Mouse (Mus musculus) large intestine, adult 2 months (tissue): Measurements from ENCODE around the gene Gale. TPM values are rescaled to one million over a fixed set of nuclear protein-coding genes. Genes with fewer than 3 reads are reported as not detected.

Experiments used
- DNase-seq: peaks from one replicate; pipeline ENCODE4 v3.0.0-alpha.2; 2012; ENCODE audit warnings: low read depth, low spot score
- WGBS: fragments of 180-500 bp; shearing (Covaris S2); methylation state at CpG from one replicate; pipeline ENCODE4 v1.1.7; 2018; 5-methylcytosine and 5-hydroxymethylcytosine counted together
- polyA plus RNA-seq: library from polyadenylated mRNA; depleted of rRNA; stranded (reverse); fragments of >200 nt; gene quantifications from 2 replicates; pipeline ENCODE4 v1.2.3, GENCODE M21; 2012; rRNA removed

The Gale gene
- polyA plus RNA-seq, 1 experiment = 295 TPM

DNA sequence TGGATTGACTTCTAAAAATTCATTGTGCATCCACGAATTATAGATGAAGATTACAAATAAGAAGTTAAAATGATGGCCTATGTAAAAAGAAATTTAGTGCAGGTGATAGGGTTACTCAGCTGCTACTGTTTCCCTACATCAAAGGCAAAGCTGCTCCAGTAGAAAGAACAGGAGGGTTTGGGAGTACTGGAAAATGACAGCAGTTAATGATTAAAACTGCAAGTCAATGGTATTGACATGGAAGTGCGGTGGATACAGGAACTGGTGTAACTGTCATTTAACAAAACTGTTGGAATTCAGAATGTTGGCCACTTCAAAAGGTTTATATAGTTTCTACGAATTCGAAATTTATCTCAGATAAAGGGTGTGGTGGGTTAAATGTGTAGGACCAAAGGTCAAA lies 31.6 kb downstream of the Gale start:
- 64% methylated on average over 4 of the region's 4 CpGs for WGBS
- no peak for DNase-seq

DNA sequence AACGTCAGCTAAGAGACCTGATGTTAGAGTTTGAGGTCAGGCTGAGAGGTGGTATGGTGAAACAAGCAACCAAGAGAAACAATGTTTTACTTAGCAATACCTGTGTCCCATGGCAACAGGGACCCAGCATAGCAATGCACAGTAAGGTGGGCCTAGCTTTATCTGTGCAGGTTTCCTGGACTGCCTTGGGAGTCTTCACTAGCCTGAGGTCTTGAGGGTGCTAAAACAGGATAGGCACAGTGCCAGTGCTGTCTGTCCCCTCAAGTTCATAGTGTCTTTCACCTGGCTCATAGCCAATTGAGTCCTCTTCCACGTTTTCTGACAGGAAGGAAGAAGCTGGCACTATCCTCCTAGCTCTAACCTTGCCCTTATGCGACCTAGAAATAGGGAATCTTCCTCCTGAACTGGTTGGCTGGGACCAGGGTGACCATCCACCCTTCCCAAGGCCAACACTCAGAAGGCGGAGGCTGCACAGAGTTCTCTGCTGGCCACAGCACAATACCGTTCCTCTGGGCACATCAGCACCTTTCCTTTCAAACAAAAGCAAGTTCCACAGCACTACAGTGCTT lies 40.7 kb downstream of the Gale start:
- WGBS = 79% methylated on average over 5 of the region's 5 CpGs

DNA sequence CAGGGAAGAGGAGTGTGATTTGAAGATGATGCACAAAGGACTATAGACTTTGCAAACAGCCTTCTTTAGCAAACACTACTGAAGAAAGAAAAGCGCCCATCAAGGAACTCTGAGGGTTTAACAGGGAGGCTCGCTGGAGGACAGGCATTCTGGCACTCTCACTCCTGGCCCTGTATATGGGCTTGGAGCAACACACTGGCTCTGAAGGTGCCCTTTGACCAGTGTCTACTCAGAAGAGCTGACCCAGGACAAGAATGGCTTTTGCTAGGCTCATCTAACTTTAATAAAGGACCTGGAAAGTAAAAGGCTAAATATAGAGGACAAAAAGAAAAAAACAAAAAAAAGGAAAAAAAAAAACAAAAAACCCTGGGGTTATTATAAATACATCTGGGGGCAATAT lies 41.4 kb downstream of the Gale start:
- WGBS = 94% methylated on average over 2 of the region's 2 CpGs
- no peak for DNase-seq

More for the DNA sequence above, 40.7 kb downstream of the Gale start:
- no peak for DNase-seq

DNA sequence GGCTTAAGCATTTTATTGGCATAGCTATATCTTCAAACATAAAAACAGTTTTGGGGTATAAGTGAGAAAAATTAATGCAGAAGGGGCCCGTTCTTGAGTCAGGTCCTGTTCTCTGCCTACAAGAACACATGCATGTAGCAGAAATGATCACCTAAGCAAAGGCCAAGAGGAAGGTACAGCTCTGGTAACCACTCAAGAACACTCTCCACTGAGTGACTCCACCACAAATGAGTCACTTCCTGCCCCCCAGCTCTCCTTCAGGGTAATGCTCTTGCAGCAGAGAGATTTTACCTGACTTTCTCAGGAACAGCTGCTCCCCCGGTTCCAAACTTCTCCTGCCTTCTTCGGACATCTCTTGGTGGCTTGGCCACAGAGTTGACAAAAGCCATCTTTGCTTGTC lies 43.3 kb downstream of the Gale start:
- WGBS = 83% methylated on average over 3 of the region's 3 CpGs
- no peak for DNase-seq

DNA sequence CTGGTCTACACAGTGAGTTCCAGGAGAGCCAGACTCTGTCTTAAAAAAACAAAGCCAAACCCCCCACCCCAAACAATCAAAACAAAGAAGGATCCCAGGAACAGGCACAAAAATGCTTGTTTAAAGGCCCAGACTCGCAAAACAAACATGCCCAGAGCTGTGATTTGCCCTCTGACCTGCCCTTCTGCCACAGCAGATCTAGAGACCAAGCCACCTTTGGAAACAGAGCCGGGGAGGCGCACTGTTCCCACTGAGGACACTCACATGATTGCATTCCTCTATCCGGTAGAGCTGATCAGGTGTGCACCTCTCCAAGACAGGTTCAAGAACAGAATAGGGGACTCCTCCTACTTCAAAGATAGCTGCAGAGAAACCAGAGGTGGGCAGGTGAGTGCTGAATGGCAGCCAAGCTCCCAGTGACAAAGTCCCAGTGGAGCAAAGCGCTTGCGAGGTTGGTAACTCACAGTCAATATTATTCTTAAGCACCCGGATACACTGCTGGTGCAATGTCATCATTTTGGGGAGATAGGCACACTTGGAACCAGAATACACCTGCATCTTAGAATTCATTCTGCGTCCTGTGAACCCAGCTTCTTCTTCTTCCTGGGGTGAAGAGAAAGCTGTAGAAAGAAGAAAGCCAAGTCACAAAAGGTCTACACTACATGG lies 45.4 kb downstream of the Gale start:
- DNase-seq = no peak

DNA sequence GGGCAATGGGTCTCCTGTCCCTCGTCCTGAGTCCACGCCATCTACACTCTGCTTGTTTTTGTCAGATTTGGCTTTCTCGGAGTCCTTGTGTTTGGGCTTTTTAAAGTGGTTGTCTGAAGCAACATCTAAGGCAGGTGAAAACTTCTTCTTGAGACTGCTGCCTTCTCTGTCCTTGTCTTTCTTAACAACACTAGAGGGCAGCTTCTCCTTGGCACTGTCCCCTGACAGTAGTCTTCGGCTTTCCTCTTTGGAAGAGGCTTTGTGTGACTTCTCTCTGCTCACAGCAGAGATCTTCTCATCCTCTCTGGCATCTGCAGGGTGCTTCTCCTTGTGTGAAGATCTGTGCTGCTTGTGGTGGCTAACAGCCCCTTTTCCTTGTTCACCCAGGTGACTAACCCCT lies 47.1 kb downstream of the Gale start:
- DNase-seq = no peak
- WGBS = 86% methylated on average over 4 of the region's 4 CpGs

More for the DNA sequence above, 45.4 kb downstream of the Gale start:
- 87% methylated on average over 8 of the region's 8 CpGs for whole genome bisulfite sequencing

DNA sequence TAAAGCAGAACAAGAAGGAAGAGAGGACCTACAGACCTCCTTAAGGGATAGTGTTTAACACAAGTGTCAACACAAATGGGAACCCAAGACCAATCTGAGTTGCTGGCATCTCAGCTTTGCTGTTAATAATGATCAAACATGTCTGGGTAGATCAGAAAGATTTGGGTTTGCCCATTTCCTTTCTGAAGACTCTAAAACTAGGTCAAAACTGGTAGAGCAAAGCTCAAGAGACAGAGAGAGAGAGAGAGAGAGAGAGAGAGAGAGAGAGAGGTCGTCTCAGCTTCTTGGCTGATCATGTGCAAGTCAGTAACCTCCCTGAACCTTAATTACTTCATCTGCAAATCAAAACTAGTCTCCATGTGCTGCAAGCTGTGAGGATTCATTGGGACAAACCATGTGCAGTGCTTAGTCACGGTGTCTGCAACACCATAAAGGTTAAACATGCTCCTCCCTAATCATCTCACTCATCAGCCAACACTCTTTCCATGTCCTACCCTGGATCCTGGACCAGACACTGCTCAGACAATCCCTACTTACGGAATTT lies 52.6 kb downstream of the Gale start:
- WGBS = 40% methylated on average over 3 of the region's 3 CpGs
- DNase-seq = no peak

Other genes with a start within 250 kb of the Gale start
- 32.7 and 106 TPM in 2 replicates for gene Il22ra1, start 235.6 kb upstream of the Gale start, polyA plus RNA-seq
- 1.1 and 1.3 TPM in 2 replicates for gene Myom3, start 204.0 kb upstream of the Gale start, polyA plus RNA-seq
- 35.9 and 51.4 TPM in 2 replicates for gene Srsf10, start 108.0 kb upstream of the Gale start, polyA plus RNA-seq
- 23.5 and 29.1 TPM in 2 replicates for gene Pnrc2, start 89.9 kb upstream of the Gale start, polyA plus RNA-seq
- gene Cnr2, start 68.3 kb upstream of the Gale start, polyA plus RNA-seq = 1.5 and 2.2 TPM in 2 replicates
- gene Fuca1, start 43.0 kb upstream of the Gale start, polyA plus RNA-seq = 145 and 165 TPM in 2 replicates
- gene Hmgcl, start 17.3 kb upstream of the Gale start, polyA plus RNA-seq = 68.5 and 77.9 TPM in 2 replicates
- 123 and 127 TPM in 2 replicates for gene Lypla2, start 8.9 kb downstream of the Gale start, polyA plus RNA-seq
- gene Pithd1, start 23.5 kb downstream of the Gale start, polyA plus RNA-seq = 32.6 and 35.3 TPM in 2 replicates
- gene Eloa, start 58.0 kb downstream of the Gale start, polyA plus RNA-seq = 11.4 and 12.3 TPM in 2 replicates
- 386 and 417 TPM in 2 replicates for gene Rpl11, start 89.7 kb downstream of the Gale start, polyA plus RNA-seq
- gene Id3, start 179.8 kb downstream of the Gale start, polyA plus RNA-seq = 242 and 265 TPM in 2 replicates
- 15.9 and 21.0 TPM in 2 replicates for gene E2f2, start 208.7 kb downstream of the Gale start, polyA plus RNA-seq
- gene Asap3, start 242.6 kb downstream of the Gale start, polyA plus RNA-seq = 2.3 and 2.4 TPM in 2 replicates